Mouse (Mus musculus) lung, adult 2 months (tissue): ENCODE measurements at regions not wholly inside any gene's neighbourhood (a gene's known extent, or its start where the extent isn't known, plus 50 kb on each side); places are given as distances from the start of the nearest gene placed in this dataset.

Experiments used
- DNase-seq: peaks from one replicate; pipeline ENCODE4 v3.0.0; 2022
- H3K4me1 ChIP-seq: fragments of 200-500 bp; 2 replicates; pipeline ENCODE4 v1.6.1; 2011; ENCODE audit warnings: low read length; ENCODE audit not compliant: control insufficient read depth, insufficient read depth
- H3K4me3 ChIP-seq: fragments of 200-500 bp; replicated peaks from 2 replicates; pipeline ENCODE3; 2011; ENCODE audit warnings: low read depth, mild to moderate bottlenecking, control low read depth, low read length; ENCODE audit errors: extremely low read depth
- CTCF ChIP-seq: fragments of 200-500 bp; IDR thresholded peaks from 2 replicates; pipeline ENCODE4 v1.5.1; 2011; ENCODE audit warnings: mild to moderate bottlenecking, low read length, control low read depth; ENCODE audit not compliant: insufficient read depth
- POLR2A ChIP-seq: fragments of 200-500 bp; IDR thresholded peaks from 2 replicates; pipeline ENCODE4 v1.6.1; 2011; ENCODE audit warnings: low read depth, mild to moderate bottlenecking, control low read depth, low read length, borderline replicate concordance; ENCODE audit errors: extremely low read depth
- WGBS: fragments of 180-500 bp; shearing (Covaris S2); methylation state at CpG from one replicate; pipeline ENCODE4 v1.1.7; 2018; 5-methylcytosine and 5-hydroxymethylcytosine counted together

GRCm38 (mm10) chr10:44779568-44780207, 251.4 kb upstream of the Prdm1 start:
- TF ChIP-seq CTCF = no peak
- TF ChIP-seq POLR2A = no peak
- no peak for DNase-seq
- Histone ChIP-seq H3K4me1 (no peaks in the 10 kb centered on the region), H3K4me3 (no peak overlapping the region)
- 41% methylated on average over 8 of the region's 8 CpGs for WGBS

GRCm38 (mm10) chr10:44777214-44777613, 248.9 kb upstream of the Prdm1 start:
- no peaks in the 10 kb centered on the region for H3K4me1 ChIP-seq
- no peak for DNase-seq
- TF ChIP-seq POLR2A (no peak), CTCF (no peak)
- H3K4me3 ChIP-seq = no peak overlapping the region
- 77% methylated on average over 2 of the region's 2 CpGs for WGBS

GRCm38 (mm10) chr10:44776175-44776574, 247.9 kb upstream of the Prdm1 start:
- Histone ChIP-seq H3K4me1 (no peaks in the 10 kb centered on the region), H3K4me3 (no peak overlapping the region)
- DNase-seq = no peak
- no peak for TF ChIP-seq CTCF
- no peak for TF ChIP-seq POLR2A
- 66% methylated on average over 2 of the region's 2 CpGs for WGBS

- 39% methylated on average over 3 of the region's 3 CpGs for WGBS
- no peak overlapping the region for H3K4me3 ChIP-seq
- DNase-seq = no peak
- H3K4me1 ChIP-seq = no peaks in the 10 kb centered on the region
- TF ChIP-seq CTCF (no peak), POLR2A (no peak)
Observed at GRCm38 (mm10) chr10:44765527-44765926, 237.2 kb upstream of the Prdm1 start.

- Histone ChIP-seq H3K4me1 (no peaks in the 10 kb centered on the region), H3K4me3 (no peak overlapping the region)
- TF ChIP-seq CTCF (no peak), POLR2A (no peak)
- 37% methylated on average over 3 of the region's 3 CpGs for WGBS
- no peak for DNase-seq
Observed at GRCm38 (mm10) chr10:44763102-44763501, 234.8 kb upstream of the Prdm1 start.

- WGBS = 61% methylated on average over 4 of the region's 4 CpGs
- H3K4me1 ChIP-seq = no peaks in the 10 kb centered on the region
- H3K4me3 ChIP-seq = no peak overlapping the region
- DNase-seq = no peak
- TF ChIP-seq POLR2A (no peak), CTCF (no peak)
Observed at GRCm38 (mm10) chr10:44762068-44762467, 233.8 kb upstream of the Prdm1 start.

GRCm38 (mm10) chr10:44761324-44761723, 233.0 kb upstream of the Prdm1 start:
- TF ChIP-seq POLR2A (no peak), CTCF (no peak)
- WGBS = 74% methylated on average over 4 of the region's 4 CpGs
- DNase-seq = no peak
- Histone ChIP-seq H3K4me1 (no peaks in the 10 kb centered on the region), H3K4me3 (no peak overlapping the region)

GRCm38 (mm10) chr10:44755355-44755957, 227.2 kb upstream of the Prdm1 start:
- H3K4me3 ChIP-seq = no peak overlapping the region
- 51% methylated on average over 6 of the region's 6 CpGs for WGBS
- no peak for DNase-seq
- TF ChIP-seq POLR2A (no peak), CTCF (no peak)
- no peaks in the 10 kb centered on the region for H3K4me1 ChIP-seq

- no peaks in the 10 kb centered on the region for H3K4me1 ChIP-seq
- no peak overlapping the region for H3K4me3 ChIP-seq
- no peak for TF ChIP-seq POLR2A
- TF ChIP-seq CTCF = no peak
- DNase-seq = no peak
- 76% methylated on average over 4 of the region's 4 CpGs for WGBS
Observed at GRCm38 (mm10) chr10:44754930-44755329, 226.6 kb upstream of the Prdm1 start.

- H3K4me3 ChIP-seq = no peak overlapping the region
- DNase-seq = no peak
- H3K4me1 ChIP-seq = no peaks in the 10 kb centered on the region
- 75% methylated on average over 8 of the region's 8 CpGs for WGBS
- TF ChIP-seq CTCF = no peak
- TF ChIP-seq POLR2A = no peak
Observed at GRCm38 (mm10) chr10:44752719-44753390, 224.6 kb upstream of the Prdm1 start.
